Mouse (Mus musculus) cerebellum, adult 9-10 months (tissue): ENCODE measurements around the gene Ankrd60.
A peak's percentile ranks its signal among the peaks of the same experiment; 100 is the strongest.

Experiments used
- DNase-seq: peaks from one replicate; pipeline ENCODE4 v3.0.0; 2022

The Ankrd60 gene

DNA sequence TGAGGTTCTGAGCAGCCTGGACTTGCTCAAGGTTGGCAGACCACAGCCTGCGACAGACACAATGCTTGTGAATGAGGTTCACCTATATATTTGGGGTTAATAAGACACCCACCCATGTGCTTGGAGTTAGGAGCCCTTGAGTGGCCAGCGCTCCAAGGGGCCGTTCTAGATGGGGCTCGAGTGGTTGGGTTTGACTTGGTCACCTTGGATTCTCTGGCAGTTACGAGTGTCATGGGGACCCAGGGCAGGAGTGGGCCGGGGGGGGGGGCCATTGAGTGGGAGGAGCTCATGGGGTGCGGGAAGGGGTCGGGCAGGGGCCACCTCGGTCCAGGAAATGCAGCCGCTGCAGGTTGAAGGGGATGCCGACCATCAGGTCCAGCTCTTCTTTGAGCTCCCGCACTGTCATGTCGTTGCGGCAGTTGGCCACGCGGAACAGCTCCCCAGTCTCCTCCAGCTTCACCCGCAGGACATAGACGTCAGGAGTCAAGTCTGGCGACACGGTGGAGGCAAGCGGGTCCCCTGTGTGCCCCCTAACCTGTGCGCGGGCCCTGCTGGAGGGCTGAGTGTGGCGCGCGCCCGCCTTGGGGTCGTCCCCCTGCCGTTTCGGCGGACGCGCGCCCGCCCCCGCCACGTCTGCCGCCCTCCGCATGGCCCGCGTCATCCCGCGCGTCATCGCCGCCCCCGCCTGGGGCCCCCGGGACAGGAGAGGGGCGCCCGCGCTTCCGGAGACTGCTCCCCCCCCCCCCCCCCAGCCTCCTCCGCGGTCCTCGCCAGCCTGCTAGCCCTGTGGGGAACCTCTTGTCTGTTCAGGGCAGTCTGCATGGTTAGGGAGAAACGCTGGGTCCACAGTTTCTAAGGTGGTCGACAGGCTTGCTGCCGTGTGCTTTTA, at the start of gene Ankrd60:
Gene Ankrd60 (minus strand): TSS at position 697 of the 889 bp plus-strand sequence.
- DNase-seq = no peak

- DNase-seq = no peak
These were observed 47.6 kb upstream of the Ankrd60 start for GRCm38 (mm10) chr2:173625786-173626185.

GRCm38 (mm10) chr2:173624667-173625066, 46.5 kb upstream of the Ankrd60 start:
- no peak for DNase-seq

DNA sequence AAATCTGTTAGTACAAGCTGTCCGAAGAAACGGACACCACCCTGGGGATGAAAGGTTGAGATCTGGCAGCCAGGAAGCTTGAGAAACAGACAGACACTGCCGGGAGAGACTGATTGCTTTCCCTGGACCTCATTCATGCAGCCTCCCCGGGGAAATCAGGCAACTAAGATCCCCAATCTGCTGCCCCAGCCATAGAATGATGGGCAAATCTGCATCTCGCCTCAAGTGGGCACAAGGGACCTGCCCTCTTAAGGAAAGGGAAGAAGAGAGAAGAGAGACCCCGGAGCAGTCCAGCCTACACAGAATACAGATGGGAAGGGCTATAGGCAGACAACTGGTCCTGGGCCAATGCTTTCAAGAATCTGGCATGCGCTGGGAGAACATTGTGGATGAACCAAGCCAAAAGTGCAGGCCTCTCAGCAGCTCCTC, 44.0 kb upstream of the Ankrd60 start:
- peak; percentile 18 for DNase-seq

GRCm38 (mm10) chr2:173620645-173621044, 42.5 kb upstream of the Ankrd60 start:
- DNase-seq = no peak

DNA sequence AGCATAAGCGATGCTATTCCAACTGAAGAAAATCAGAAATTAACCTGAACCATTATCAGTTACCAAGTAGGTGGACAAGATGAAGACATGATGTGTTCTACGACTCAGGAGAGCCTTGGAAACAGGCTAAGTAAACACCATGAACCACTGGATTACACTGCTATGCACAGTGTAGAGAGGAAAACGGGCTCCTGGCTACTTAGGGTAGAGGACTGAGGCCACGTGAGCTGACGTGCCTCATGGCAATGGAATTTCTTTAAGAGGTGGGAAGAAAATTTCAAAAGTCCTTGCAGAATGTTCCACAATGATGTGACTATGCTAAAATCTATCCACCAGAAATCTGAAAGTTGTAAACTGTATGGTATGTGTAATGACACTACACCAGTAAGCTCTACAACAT, 41.0 kb upstream of the Ankrd60 start:
- DNase-seq = no peak

GRCm38 (mm10) chr2:173616156-173616555, 38.0 kb upstream of the Ankrd60 start:
- no peak for DNase-seq

DNA sequence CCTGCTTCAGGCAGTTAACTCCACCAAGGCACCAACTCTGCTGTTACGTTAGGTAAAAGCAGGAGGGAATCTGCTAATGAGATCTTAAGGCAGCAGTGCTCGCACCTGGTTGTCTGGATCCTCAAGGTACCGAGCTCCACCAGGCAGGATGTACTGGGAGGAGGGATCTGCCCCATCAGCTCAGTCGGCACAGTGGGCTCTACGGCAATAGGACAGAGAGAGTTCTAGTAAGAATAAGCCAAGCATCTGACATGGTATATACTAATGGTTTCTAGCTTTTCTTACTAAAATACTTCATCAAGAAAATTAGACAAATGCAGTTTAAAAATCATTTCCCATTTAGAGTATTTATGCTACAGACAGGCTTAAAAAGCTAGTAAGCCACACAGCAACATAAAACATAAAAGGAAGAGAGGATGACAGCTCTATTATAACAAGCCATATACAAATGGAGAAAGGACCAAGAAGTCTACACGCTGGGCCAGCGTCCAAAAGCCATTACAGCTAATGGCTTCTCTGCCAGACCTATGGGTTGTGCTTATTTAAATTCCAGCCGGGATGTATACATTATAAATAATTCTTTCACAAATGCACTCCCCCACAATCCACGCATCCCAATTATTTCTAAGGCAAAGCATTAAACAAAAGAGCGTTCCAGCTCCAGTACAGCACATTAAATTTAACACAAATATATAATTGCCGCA, 37.4 kb upstream of the Ankrd60 start:
- no peak for DNase-seq

- no peak for DNase-seq
These were observed 30.1 kb upstream of the Ankrd60 start for GRCm38 (mm10) chr2:173608020-173608958.

GRCm38 (mm10) chr2:173606415-173606804, 28.2 kb upstream of the Ankrd60 start:
- no peak for DNase-seq

GRCm38 (mm10) chr2:173605713-173606414, 27.7 kb upstream of the Ankrd60 start:
- DNase-seq = no peak

DNA sequence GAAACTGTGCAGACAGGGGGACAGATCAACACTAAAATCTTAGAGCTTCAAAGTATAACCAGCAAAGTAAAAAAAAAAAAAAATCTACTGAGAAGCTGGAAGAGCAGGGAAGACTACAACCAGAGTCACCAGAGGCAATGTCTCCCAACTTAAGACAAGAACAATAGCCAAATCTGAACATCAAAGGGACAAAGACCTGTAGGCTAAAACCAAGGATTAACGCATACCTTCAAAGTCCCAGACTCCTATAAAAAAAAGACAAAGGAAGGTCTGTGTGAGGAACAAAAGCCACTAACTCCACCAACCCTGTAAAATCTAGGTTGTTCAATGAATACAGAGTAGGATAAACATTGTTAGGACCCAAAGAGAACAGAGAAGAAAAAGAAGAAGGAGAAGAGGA, 23.7 kb upstream of the Ankrd60 start:
- no peak for DNase-seq

DNA sequence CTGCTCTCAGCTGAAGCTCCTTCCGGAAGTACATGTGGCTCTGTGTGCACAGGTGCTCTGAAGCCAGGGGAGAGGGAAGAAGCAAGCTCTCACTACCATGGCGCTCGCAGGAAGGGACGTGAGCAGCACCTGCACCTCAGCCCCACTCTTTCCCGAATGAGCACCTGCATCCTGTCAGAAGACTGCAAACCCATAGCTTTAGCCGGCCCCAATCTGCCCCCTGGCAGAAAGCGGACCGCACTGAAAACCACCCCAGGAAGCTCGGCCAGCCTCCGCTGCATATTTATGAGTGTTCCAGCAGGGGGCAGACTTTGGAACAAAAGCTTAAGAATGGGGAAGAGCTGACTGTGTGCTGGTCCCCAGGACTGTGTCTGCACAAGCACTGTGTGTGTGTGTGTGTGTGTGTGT, 17.2 kb upstream of the Ankrd60 start:
- no peak for DNase-seq

GRCm38 (mm10) chr2:173594313-173595063, 16.3 kb upstream of the Ankrd60 start:
- DNase-seq = no peak

GRCm38 (mm10) chr2:173593841-173594240, 15.7 kb upstream of the Ankrd60 start:
- DNase-seq = no peak

DNA sequence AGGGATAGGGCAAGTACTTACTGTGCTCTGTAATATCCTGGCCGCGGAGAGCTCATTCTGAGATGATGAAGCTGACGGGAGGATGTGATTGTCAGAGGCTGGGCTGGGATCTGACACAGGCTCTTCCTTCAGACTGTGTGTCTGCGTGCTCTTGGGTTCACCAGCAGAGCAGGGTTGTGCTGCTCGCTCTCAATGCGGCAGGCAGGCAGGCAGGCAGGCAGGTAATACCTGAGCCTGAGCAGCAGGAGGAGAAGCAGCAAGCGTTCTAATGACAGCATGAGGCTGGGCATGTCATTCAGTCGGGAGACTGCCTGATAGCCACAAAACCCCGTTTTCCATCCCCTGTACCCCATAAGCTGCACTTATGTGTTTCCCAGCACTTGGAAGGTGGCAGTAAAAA, 14.6 kb upstream of the Ankrd60 start:
- no peak for DNase-seq

DNA sequence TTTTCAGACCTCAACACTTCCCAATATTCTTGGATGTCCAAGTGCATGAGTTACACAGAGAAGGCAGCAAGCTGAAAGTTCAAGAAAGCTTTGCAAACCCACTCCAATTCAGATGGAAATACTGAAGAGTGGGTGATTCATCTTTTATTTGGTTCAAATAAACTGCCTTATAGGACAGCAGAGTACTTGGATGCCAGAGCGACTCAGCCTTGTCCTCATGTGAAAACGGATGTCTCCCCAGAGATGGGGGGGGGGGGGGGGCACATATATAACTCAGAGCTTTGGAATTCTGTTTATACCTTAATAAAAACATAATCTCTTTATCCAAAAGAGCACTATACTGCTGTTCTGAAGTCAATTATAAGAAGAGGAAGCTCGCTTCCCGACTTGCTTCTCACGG, 9.2 kb upstream of the Ankrd60 start:
- DNase-seq = no peak

- DNase-seq = peak; percentile 58
These were observed 8.2 kb upstream of the Ankrd60 start for GRCm38 (mm10) chr2:173586118-173586968.

- no peak for DNase-seq
These were observed 7.4 kb upstream of the Ankrd60 start for GRCm38 (mm10) chr2:173585387-173586117.

DNA sequence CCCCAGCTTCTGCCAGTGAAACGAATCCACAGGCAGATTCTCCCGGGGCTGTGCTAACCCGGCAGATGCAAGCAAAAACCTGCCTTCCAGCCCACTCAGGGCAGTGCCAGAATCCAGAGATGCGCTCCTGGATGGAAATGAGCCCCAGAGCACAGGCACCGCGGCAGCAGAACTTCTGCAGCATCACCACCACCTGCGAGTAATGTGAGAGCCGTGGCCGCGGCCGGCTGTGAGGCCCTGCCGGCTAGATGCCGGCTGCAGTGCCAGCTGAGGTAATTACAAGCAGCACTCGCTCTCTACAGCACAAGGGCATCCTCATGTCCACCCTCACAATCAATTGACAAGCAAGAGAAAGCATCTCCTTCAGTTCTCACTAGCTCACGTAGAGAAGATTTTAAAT, 6.2 kb upstream of the Ankrd60 start:
- DNase-seq = no peak
